Mouse (Mus musculus): ENCODE data around the gene Zdhhc7. TPM values are rescaled to one million over a fixed set of nuclear protein-coding genes. Genes with fewer than 3 reads are reported as not detected.
A peak's percentile ranks its signal among the peaks of the same experiment; 100 is the strongest.

Gene Zdhhc7
- 10 to 100 TPM; 43.2 to 44.8 TPM for total RNA-seq (2021)
- long read RNA-seq, experiment 1, transcript Zdhhc7-201 (8 exons, 3,069 nt): major isoform, 56 of 85 reads
- long read RNA-seq, experiment 1, partial matches to known transcripts: 11 of 85 reads
- long read RNA-seq, experiment 1, other reads (novel, unspliced or antisense): 14 of 85 reads
- long read RNA-seq, experiment 2, transcript Zdhhc7-201 (8 exons, 3,069 nt): major isoform, 45 of 67 reads
- long read RNA-seq, experiment 2, partial matches to known transcripts: 2 of 67 reads
- long read RNA-seq, experiment 2, other reads (novel, unspliced or antisense): 18 of 67 reads

- DNase-seq: peak; percentile 91
These were observed at the start of gene Zdhhc7 for GRCm38 (mm10) chr8:120101068-120101972. TSS of gene Zdhhc7 (minus strand) at chr8:120101482.

- no peak for DNase-seq
These were observed 48.7 kb upstream of the Zdhhc7 start for GRCm38 (mm10) chr8:120150028-120150427.

DNA sequence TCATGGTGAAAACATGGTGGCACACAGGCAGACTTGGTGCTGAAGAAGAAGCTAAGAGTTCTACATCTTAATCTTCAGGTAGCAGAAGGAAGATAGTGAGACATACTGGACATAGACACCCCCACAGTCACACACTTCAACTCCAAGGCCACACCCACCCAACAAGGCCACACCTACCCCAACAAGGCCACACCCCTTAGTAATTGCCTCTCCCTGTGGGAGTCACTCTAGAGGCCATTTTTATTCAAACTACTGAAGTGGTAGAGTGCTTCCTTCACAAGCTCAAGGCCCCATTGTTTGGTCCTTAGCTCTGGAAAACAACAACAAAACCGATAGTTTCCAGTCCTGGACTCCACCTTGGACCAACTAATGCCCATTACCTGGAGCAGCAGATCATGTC, 44.8 kb upstream of the Zdhhc7 start:
- no peak for DNase-seq

GRCm38 (mm10) chr8:120144652-120145301, 43.5 kb upstream of the Zdhhc7 start:
- DNase-seq: no peak

DNA sequence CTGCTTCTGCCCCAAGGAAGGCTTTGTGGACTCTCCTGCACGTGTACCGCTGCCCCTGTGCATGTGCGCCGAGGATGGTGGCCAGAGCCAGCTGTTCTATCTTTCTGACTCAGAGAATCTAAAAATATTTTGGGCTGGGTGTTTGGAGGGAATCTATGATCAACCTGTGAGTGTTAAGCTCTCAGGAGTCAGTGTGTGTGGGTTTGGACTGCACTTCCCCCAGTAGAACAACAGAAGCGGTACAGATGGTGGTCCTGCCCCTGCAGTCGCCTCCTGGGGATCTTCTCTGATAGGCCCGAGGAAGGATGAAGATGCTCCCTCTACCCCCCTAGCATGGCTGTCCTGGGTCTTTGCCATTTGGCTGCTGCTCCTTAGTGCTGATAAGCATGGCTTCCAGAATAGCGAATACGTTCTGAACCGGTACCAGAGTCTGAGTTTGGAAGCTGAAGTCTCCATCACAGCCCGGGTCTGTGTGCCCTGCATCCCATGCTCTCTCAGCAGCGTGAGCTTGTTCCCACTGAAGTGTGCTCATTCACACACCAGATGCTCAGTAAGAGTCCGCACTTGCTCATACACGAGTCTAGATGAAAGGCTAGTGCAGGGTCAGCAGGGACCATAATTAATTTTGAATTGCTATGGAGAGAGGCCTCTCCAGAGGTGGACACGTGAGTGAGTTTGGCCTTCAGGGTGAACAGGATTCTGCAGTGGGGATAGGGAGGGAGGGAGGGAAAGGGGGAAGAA, 42.8 kb upstream of the Zdhhc7 start:
- DNase-seq: peak; percentile 62

DNA sequence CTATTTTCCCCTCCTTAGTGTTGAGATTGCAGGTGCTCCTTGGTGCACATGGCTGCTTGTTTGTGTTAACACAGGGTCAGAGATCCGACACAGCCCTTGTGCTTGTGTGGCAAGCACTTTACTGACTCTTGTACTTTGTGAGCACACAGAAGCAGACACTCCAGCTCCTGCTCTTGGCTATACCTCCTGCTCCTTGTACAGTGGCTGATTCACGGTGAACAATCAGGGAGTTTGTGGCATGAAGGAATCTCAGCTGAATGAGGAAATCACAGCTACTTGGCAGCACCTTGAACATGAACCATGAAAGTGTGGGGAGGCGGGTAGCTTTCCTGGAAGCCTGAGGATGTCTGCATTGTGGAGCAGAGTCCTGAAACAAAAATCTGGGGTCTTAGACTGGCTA, 39.5 kb upstream of the Zdhhc7 start:
- DNase-seq: no peak

GRCm38 (mm10) chr8:120138958-120139357, 37.7 kb upstream of the Zdhhc7 start:
- DNase-seq: no peak

GRCm38 (mm10) chr8:120136618-120137017, 35.3 kb upstream of the Zdhhc7 start:
- no peak for DNase-seq

- DNase-seq: no peak
These were observed 34.4 kb upstream of the Zdhhc7 start for GRCm38 (mm10) chr8:120135687-120136086.

DNA sequence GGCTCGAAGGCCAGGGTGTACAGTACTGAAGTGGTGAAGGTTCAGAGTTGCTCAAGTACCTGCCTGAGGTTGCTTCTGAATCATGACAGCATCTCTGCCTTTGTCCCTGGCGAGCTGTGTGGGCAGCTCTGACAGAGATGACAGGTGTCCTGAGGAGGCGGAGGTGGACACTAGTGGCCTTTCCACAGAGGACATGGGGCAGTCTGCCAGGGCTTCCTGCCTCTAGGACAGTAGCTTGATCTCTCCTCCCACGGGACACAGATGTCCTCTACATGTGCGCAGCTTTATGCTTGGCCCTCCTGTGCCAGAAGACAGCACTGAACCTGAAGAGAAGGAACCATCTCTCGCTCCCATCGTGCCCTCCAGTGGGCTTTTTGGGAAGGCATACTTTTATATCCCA, 31.9 kb upstream of the Zdhhc7 start:
- DNase-seq: no peak

GRCm38 (mm10) chr8:120131158-120131557, 29.9 kb upstream of the Zdhhc7 start:
- DNase-seq: no peak

DNA sequence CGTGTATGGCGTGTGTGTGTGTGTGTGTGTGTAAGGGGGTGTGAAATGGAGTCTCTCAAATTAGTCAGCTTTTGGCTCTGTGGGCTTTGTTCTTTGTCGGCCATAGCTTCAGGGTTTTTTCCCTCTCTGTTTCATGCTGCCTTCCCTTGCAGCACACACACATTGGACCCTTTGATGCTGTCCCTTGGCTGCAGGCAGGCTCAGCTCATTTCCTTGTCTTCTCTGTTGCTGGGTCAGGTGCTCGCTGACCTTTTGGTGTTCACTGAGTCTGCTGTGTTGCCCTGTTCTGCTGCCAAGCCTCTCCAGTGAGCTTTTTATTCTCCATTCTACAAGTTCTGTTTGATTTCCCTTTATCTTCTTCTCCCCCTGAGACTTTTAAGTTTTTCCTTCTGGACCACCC, 28.3 kb upstream of the Zdhhc7 start:
- no peak for DNase-seq

DNA sequence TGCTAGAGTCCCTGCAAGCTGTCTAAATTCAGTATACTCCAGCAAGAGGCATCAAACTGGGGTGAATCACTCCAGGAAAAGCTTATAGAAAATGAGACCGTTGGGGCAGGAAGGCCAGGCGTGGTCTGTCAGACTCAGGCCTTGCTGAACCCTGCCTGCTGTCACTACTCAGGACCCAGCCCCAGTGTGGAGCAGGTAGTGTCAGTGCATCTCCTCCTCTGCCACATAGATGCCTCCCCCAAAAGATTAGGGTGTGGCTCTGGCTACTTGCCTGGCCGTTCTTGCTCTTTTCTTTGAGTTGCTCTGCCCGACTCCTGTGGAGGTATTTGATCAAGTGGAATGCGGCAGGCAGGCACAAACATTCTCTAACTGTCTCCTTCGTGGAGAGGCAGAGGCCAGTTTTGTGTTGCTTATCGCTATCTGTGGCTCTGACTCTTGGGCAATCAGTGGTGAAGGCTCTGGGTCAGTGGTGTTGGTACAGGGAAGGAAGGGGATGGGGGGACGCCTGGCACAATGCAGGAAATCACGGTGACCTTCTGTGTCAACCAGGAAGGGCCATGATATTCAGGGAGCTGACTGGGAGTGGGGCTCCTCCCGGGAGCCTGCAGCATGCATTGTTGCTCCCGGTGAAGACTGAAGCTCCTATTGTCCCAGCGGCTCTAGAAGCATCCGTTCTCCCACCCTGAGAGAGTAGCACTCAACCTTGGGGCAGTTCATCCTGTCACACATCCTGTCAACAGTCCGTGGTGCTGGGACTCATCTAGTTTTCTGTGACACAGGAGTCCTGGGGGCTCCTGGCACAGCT, 25.3 kb upstream of the Zdhhc7 start:
- DNase-seq: peak; percentile 51

DNA sequence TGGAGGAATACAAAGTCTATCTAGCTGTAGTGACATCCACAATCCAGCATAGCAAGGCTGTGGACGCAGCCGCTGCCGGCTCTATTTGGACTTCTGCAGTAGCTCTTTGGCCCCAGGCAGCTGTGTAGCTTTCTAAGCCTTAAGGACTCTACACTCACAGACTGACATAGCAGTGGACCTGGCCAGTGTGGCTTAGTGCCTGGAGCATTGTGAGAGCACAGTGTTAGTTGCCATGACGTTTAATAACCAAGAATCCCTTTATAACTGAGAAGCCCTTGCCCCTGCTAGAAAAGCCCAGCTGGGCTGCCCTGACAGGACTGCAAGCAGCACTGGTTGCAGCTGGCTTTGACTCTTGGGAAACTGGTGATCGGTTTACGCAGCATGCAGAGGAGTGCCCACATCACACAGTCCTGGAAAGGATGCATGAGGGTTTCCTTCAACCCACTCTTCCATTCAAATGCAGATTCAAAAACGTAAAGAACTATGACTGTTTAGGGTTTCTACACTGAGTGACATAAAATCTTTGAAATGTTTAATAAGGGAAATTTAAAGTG, 23.6 kb upstream of the Zdhhc7 start:
- DNase-seq: no peak

DNA sequence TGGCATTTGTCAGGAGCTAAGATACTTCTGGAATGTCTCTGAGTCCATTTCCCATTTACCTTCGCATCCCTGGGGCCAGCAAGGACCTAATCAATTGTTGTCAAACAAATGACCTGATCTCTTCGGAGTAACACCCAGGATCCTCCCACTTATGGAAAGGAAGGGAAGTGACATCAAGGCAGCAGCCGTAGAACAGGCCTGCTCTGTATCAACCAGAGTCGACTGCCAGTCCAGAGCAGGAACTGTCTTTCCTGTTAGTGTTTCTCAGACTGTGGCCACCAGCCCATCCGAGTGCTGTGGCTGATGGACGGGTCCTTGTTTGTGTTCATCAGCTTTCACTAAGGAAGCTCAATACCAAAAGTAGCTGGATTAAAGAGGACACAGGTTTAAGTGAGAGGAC, 23.0 kb upstream of the Zdhhc7 start:
- DNase-seq: no peak

DNA sequence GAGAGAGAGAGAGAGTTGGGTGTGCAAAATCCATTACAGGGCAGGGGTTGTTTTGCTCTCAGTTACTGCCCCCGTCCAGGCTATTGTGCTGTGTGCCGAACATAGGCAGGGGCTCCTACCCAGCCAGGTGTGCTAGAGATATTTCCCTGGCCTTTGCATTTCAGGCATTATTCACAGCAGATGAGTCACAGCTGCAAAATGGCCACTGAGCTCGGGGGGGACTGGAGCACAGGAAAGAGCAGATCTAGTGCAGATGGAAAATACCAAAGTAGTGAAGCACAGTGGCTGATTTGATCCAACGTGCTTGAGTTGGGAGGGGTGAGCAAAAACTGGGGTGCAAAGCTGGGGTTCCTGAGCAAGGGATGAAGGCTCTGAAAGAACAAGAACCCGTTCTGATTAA, 19.7 kb upstream of the Zdhhc7 start:
- peak; percentile 54 for DNase-seq

DNA sequence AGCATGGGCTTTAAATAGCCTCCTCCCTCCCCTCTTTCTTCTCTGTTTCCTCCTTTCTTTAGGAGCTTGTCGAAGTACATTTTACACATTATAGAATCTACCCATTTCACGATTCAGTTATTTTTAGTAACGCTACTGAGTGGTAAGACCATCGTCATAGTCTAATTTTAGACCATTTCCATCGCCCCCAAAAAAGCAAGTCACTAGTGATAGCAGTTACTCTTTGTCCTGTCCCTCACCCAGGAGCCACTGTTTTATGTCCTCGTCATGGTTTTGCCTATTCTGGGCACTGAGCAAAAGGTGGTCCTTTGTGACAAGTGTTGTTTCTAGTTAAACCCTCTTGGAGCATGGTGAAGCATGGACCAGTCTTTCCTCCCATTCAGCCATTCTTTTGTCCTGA, 18.6 kb upstream of the Zdhhc7 start:
- no peak for DNase-seq

DNA sequence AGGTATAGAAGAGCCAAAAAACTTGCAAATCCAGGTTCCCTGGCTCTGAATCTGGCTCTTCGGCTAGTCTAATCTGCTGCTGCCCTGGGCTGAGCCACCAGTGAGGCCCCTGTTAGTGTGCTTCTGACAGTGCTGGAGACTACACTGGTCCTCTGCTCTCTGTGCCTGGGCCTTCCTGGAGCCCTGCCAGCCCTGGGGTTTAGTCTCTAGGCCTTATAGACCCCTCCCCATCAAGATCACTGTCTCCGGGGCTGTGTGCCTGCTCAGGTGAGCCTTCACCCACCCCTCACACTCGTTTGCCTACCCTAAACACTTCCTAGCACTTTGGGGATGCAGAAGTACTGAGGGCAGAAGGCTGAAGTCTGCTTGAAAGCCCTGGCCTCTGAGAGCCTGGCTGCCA, 18.1 kb upstream of the Zdhhc7 start:
- no peak for DNase-seq

GRCm38 (mm10) chr8:120118847-120119246, 17.6 kb upstream of the Zdhhc7 start:
- no peak for DNase-seq

- peak; percentile 64 for DNase-seq
These were observed 16.9 kb upstream of the Zdhhc7 start for GRCm38 (mm10) chr8:120118162-120118561.

GRCm38 (mm10) chr8:120116600-120116999, 15.3 kb upstream of the Zdhhc7 start:
- no peak for DNase-seq

Measured in adrenal gland, postnatal 10 days (tissue).